Mouse (Mus musculus) layer of hippocampus, postnatal 25 days (tissue): ENCODE results near the gene Gm32802. TPM values are rescaled to one million over a fixed set of nuclear protein-coding genes. Genes with fewer than 3 reads are reported as not detected.
"Not testable (repeated sequence)": the region's sequence is repeated elsewhere in the genome, so short reads cannot be mapped to it uniquely, and the experiment has no call there.

Experiments used
- DNase-seq, 2 experiments: peaks; one replicate each; pipeline ENCODE4 v3.0.0; 2022; ENCODE audit warnings: mixed read lengths in 2 of 2, low spot score in 1 of 2; ENCODE audit errors: extremely low spot score in 1 of 2
- total RNA-seq, 2 experiments: library from RNA; stranded (reverse); gene quantifications; 2 replicates each; pipeline ENCODE4 v1.2.3; 2021

The Gm32802 gene
- under 1 TPM; 0.89 to 0.92 TPM for total RNA-seq

GRCm38 (mm10) chr10:118258388-118258787 lies at the start of gene Gm32802:
Gene Gm32802, plus strand, starts transcription at chr10:118258688.
- not testable (repeated sequence) for DNase-seq

- not testable (repeated sequence) for DNase-seq
These were observed 42.6 kb upstream of the Gm32802 start for GRCm38 (mm10) chr10:118215719-118216393.

- DNase-seq: not testable (repeated sequence)
These were observed 30.9 kb upstream of the Gm32802 start for GRCm38 (mm10) chr10:118227629-118228028.

- not testable (repeated sequence) for DNase-seq
These were observed 25.9 kb upstream of the Gm32802 start for GRCm38 (mm10) chr10:118232607-118233006.

- not testable (repeated sequence) for DNase-seq
These were observed 17.8 kb upstream of the Gm32802 start, which contains the start of gene Gm32717 for GRCm38 (mm10) chr10:118240680-118241079. Gene Gm32717, minus strand, starts transcription at chr10:118240780.

- DNase-seq: peak; percentile 12 to 16
These were observed 9.4 kb upstream of the Gm32802 start for GRCm38 (mm10) chr10:118249006-118249595.

- DNase-seq: peak in 1 of 2 experiments; percentile 34
These were observed 7.6 kb upstream of the Gm32802 start for GRCm38 (mm10) chr10:118250852-118251295.

DNA sequence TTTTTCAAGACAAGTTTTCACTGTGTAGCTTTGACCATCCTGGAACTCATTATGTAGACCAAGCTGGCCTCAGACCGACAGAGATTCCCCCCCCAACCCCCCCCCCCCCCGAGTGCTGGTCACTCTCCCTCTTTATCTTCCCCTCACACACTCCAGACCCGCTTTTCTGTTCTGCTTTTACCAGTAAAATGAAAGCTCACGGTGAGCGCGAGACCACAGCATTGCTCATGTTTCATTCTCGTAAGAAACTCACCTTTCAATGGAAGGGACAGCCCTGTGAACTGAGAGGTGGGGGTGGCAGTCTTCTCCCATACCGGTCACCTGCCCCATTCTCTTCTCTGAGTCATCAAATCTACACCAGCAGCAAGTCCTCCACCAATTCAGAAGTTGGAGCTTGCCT lies 10.3 kb downstream of the Gm32802 start:
- DNase-seq: not testable (repeated sequence)

- not testable (repeated sequence) for DNase-seq
These were observed 12.9 kb downstream of the Gm32802 start for GRCm38 (mm10) chr10:118271416-118271815.

DNA sequence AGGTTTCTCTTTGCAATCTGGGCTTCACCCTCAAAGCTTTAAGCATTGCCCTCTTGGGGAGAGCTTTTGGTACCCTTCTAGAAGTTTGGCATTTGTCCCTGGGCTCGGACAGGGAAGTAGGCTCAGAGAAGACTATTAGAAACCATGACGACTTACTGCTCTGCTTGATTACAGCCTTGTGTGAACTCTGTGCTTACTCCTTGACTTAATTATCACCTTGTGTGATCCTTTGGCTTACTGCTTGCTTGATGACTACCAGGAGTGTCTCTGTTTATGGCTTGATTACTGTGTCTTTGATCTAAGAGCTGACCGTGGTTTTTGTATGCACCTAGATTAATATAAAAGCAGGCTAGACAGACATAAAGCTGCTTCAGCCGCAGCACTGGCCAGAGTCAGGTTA lies 19.6 kb downstream of the Gm32802 start:
- DNase-seq: not testable (repeated sequence)

DNA sequence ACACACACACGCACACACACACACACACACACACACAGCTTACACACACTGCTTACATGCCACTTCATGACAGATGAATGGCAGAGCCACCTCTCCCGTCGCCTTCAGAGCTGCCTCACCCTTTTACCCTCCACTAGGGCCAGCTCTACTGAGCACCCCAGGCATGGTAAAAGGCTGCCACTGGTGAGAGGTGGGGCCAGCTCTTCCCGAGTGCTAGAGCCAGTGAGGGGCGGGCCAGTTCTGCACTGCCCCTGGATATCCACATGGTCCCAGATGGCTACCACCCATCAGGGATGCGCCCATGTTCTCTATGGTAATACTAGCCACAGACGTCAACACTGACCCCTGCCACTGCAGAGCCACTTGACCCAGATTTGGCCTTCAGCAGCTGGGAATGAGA lies 24.1 kb downstream of the Gm32802 start:
- DNase-seq: not testable (repeated sequence)

GRCm38 (mm10) chr10:118283016-118283415 lies 24.5 kb downstream of the Gm32802 start:
- DNase-seq: not testable (repeated sequence)

- DNase-seq: no peak
These were observed 36.5 kb downstream of the Gm32802 start, which contains the start of gene Iltifb for GRCm38 (mm10) chr10:118294938-118295337. Gene Iltifb, minus strand, starts transcription at chr10:118295038.

- DNase-seq: not testable (repeated sequence)
These were observed 43.6 kb downstream of the Gm32802 start for GRCm38 (mm10) chr10:118302133-118302532.

Other genes starting within 250 kb of the Gm32802 start
- gene Mdm1, start 116.9 kb upstream of the Gm32802 start, total RNA-seq: 10 to 100 TPM in 1 of 2 experiments, 1 to 10 TPM in 1; 8.4 to 10.1 TPM
- not detected for gene Il22, start 53.7 kb upstream of the Gm32802 start, total RNA-seq
- under 1 TPM; 0.89 to 0.92 TPM for gene Gm32717, start 17.9 kb upstream of the Gm32802 start, total RNA-seq
- gene Iltifb, start 36.4 kb downstream of the Gm32802 start, total RNA-seq: not detected
- not detected for gene Gm9040, start 68.3 kb downstream of the Gm32802 start, total RNA-seq
- not detected for gene Gm9044, start 73.7 kb downstream of the Gm32802 start, total RNA-seq
- gene Gm9045, start 79.1 kb downstream of the Gm32802 start, total RNA-seq: not detected
- not detected for gene Gm9046, start 84.6 kb downstream of the Gm32802 start, total RNA-seq
- not detected for gene Gm9048, start 90.0 kb downstream of the Gm32802 start, total RNA-seq
- gene Gm9049, start 95.4 kb downstream of the Gm32802 start, total RNA-seq: not detected
- gene Ifng, start 182.4 kb downstream of the Gm32802 start, total RNA-seq: not detected